Mouse (Mus musculus): Measurements from ENCODE around the gene Tmem131.

Gene Tmem131

GRCm38 (mm10) chr1:36886489-36886888, 57.0 kb downstream of the Tmem131 start:
- in situ Hi-C loops (cut with MboI): no loop called here

GRCm38 (mm10) chr1:36884536-36884935, 58.9 kb downstream of the Tmem131 start:
- in situ Hi-C loops (cut with MboI): no loop called here

- in situ Hi-C loops (cut with MboI): no loop called here
Observed at GRCm38 (mm10) chr1:36883805-36884204, 59.7 kb downstream of the Tmem131 start.

GRCm38 (mm10) chr1:36879154-36879553, 64.3 kb downstream of the Tmem131 start:
- in situ Hi-C loops (cut with MboI): no loop called here

- in situ Hi-C loops (cut with MboI): no loop called here
Observed at GRCm38 (mm10) chr1:36877126-36877525, 66.3 kb downstream of the Tmem131 start.

- in situ Hi-C loops (cut with MboI): no loop called here
Observed at GRCm38 (mm10) chr1:36874874-36875561, 68.4 kb downstream of the Tmem131 start.

GRCm38 (mm10) chr1:36871238-36871637, 72.2 kb downstream of the Tmem131 start:
- in situ Hi-C loops (cut with MboI): no loop called here

GRCm38 (mm10) chr1:36870518-36870917, 72.9 kb downstream of the Tmem131 start:
- in situ Hi-C loops (cut with MboI): no loop called here

GRCm38 (mm10) chr1:36864757-36865156, 78.7 kb downstream of the Tmem131 start:
- in situ Hi-C loops (cut with MboI): no loop called here

- in situ Hi-C loops (cut with MboI): no loop called here
Observed at GRCm38 (mm10) chr1:36861775-36862174, 81.7 kb downstream of the Tmem131 start.

- in situ Hi-C loops (cut with MboI): no loop called here
Observed at GRCm38 (mm10) chr1:36860876-36861275, 82.6 kb downstream of the Tmem131 start.

- in situ Hi-C loops (cut with MboI): no loop called here
Observed at GRCm38 (mm10) chr1:36860431-36860849, 83.0 kb downstream of the Tmem131 start.

- in situ Hi-C loops (cut with MboI): no loop called here
Observed at GRCm38 (mm10) chr1:36857081-36857480, 86.4 kb downstream of the Tmem131 start.

- in situ Hi-C loops (cut with MboI): no loop called here
Observed at GRCm38 (mm10) chr1:36854198-36854765, 89.2 kb downstream of the Tmem131 start.

- in situ Hi-C loops (cut with MboI): no loop called here
Observed at GRCm38 (mm10) chr1:36852085-36852484, 91.4 kb downstream of the Tmem131 start.

- in situ Hi-C loops (cut with MboI): no loop called here
Observed at GRCm38 (mm10) chr1:36851392-36851791, 92.1 kb downstream of the Tmem131 start.

- in situ Hi-C loops (cut with MboI): no loop called here
Observed at GRCm38 (mm10) chr1:36848036-36848435, 95.4 kb downstream of the Tmem131 start.

- in situ Hi-C loops (cut with MboI): no loop called here
Observed at GRCm38 (mm10) chr1:36847276-36847675, 96.2 kb downstream of the Tmem131 start.

- in situ Hi-C loops (cut with MboI): no loop called here
Observed at GRCm38 (mm10) chr1:36845031-36845430, 98.4 kb downstream of the Tmem131 start.

GRCm38 (mm10) chr1:36841806-36842205, 101.7 kb downstream of the Tmem131 start:
- in situ Hi-C loops (cut with MboI): no loop called here

GRCm38 (mm10) chr1:36840959-36841358, 102.5 kb downstream of the Tmem131 start:
- in situ Hi-C loops (cut with MboI): no loop called here

- in situ Hi-C loops (cut with MboI): no loop called here
Observed at GRCm38 (mm10) chr1:36839858-36840257, 103.6 kb downstream of the Tmem131 start.

- in situ Hi-C loops (cut with MboI): no loop called here
Observed at GRCm38 (mm10) chr1:36836274-36836954, 107.1 kb downstream of the Tmem131 start.
